Mouse (Mus musculus) cortical plate, adult 2 months (tissue): Measurements from ENCODE around the gene Kank4.

ENCODE experiments used
- CTCF ChIP-seq: fragments of 200-500 bp; IDR thresholded peaks from 2 replicates; pipeline ENCODE4 v1.5.1; 2011; ENCODE audit warnings: mild to moderate bottlenecking, control low read depth, low read length; ENCODE audit not compliant: insufficient read depth; ENCODE audit errors: extremely low read depth
- POLR2A ChIP-seq: fragments of 200-500 bp; IDR thresholded peaks from 2 replicates; pipeline ENCODE4 v1.6.1; 2011; ENCODE audit warnings: mild to moderate bottlenecking, low read length, control low read depth; ENCODE audit not compliant: insufficient read depth; ENCODE audit errors: extremely low read depth

GRCm38 (mm10) chr4:98718547-98718917 lies 98.8 kb downstream of the Kank4 start:
- TF ChIP-seq CTCF (no peak), POLR2A (no peak)
